Mouse (Mus musculus): ENCODE measurements around the gene Marcksl1.

GRCm38 (mm10) chr4:129476047-129476446 is 37.3 kb upstream of the Marcksl1 start:
- TF ChIP-seq GATA1 (IDR thresholded peaks at IDR 0.05; ENCODE audit: borderline replicate concordance, low read length) (no peak), FLI1 (IDR thresholded peaks at IDR 0.05; ENCODE audit: low read length) (no peak)

All from megakaryocyte, embryonic 14.5 days (primary cell).